Mouse (Mus musculus) G1E (cell line): ENCODE data around the gene Ankrd34a.

ENCODE experiments used
- CTCF ChIP-seq: IDR thresholded peaks from 2 replicates; pipeline ENCODE4 v1.5.1; 2012; ENCODE audit warnings: low read depth, low read length, inconsistent platforms, mixed read lengths
- GATA1 ChIP-seq: IDR thresholded peaks from 2 replicates; pipeline ENCODE4 v1.6.1; 2012; ENCODE audit warnings: borderline replicate concordance, low read length, inconsistent platforms, mixed read lengths
- GATA2 ChIP-seq: IDR thresholded peaks from 2 replicates; pipeline ENCODE4 v1.6.1; 2012; ENCODE audit warnings: low read depth, low read length, inconsistent platforms, borderline replicate concordance
- POLR2AphosphoS5 ChIP-seq: IDR thresholded peaks from 2 replicates; pipeline ENCODE4 v1.6.1; 2012; ENCODE audit warnings: low read depth, low read length, inconsistent platforms; ENCODE audit not compliant: insufficient replicate concordance
- TAL1 ChIP-seq: conservative IDR thresholded peaks from 2 replicates; pipeline ENCODE4 v1.6.1; 2012; ENCODE audit warnings: low read depth, low read length, inconsistent platforms, mixed read lengths

DNA sequence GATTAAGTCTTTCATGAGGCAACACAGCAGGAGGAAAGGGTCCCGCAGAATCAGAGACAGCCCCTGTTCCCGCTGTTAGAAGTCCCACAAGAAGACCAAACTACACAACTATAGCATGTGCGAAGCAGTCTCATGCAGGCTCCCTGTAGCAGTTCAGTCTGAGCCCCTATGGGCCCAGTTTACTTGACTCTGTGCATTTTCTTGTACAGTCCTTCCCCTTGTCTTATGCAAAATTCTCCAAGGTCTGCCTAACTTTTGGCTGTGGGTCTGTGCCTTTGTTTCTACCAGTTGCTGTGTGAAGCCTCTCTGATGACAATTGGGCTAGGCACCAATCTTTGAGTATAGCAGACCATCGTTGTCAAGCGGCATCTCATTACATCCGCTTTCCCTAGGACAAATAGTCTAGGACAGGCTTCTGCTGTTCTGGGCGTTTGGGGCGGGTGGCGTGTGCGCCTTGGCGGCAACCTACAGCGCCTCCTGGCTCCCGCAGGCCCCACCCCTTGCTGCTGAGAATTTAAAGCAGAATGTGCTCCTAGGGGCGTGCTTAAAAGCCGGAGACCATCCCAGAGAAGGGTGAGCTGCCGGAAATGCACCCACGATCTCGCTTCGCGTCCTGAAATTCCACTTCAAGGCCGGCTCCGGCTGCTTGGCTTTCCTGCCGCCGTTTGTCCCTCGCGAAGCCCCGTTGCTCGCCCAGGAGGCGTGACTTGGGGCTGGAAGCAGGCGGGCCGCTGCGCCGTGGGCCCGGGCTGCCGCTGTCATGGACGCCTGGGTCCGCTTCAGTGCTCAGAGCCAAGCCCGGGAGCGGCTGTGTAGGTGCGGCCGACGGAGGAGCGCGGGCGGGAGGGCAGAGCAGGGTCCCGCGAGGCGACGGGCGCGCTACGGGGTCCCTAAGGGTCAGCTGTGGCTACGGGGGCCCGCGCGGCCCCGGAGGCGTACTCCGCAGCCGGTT is 38.8 kb downstream of the Ankrd34a start, which contains the start of the genes Pex11b and Gm42957:
- TF ChIP-seq CTCF = no peak
- no peak; the same call in 1 of the 2 replicates for TF ChIP-seq POLR2AphosphoS5
- no peak for TF ChIP-seq TAL1
- no peak for TF ChIP-seq GATA1
- no peak for TF ChIP-seq GATA2
